Mouse (Mus musculus) MEL (cell line): ENCODE data around the gene Lama5. TPM values are rescaled to one million over a fixed set of nuclear protein-coding genes. Genes with fewer than 3 reads are reported as not detected.

Source experiments
- DNase-seq: peaks from one replicate; pipeline ENCODE4 v3.0.0; 2011; ENCODE audit warnings: low read depth, low spot score
- H3K27ac ChIP-seq: 2 replicates; pipeline ENCODE4 v1.5.1; 2012; ENCODE audit warnings: low read depth, mild to moderate bottlenecking, control low read depth, low read length, moderate library complexity; ENCODE audit not compliant: control insufficient read depth
- H3K27me3 ChIP-seq, 2 experiments: fragments of 150-350 bp in 1 of 2; sonication (generic) in 1 of 2; 2 replicates each; pipeline ENCODE4 v1.6.1; 2012; ENCODE audit warnings: low read length in 2 of 2, mild to moderate bottlenecking in 2 of 2, improper control_type of control experiment in 1 of 2, moderate library complexity in 1 of 2; ENCODE audit not compliant: insufficient read depth in 2 of 2, control insufficient read depth in 1 of 2
- H3K36me3 ChIP-seq, 2 experiments: 2 replicates each; pipeline ENCODE4 v1.6.1; 2012 to 2014; ENCODE audit warnings: low read length in 2 of 2, improper control_type of control experiment in 1 of 2, inconsistent platforms in 1 of 2, mild to moderate bottlenecking in 1 of 2; ENCODE audit not compliant: insufficient read depth in 2 of 2, control insufficient read depth in 1 of 2
- H3K4me1 ChIP-seq, 2 experiments: fragments of 150-350 bp in 1 of 2; sonication (generic) in 1 of 2; 2 replicates each; pipeline ENCODE4 v1.6.1; 2012; ENCODE audit warnings: low read length in 2 of 2, improper control_type of control experiment in 1 of 2, mild to moderate bottlenecking in 1 of 2; ENCODE audit not compliant: insufficient read depth in 2 of 2, control insufficient read depth in 1 of 2
- H3K4me3 ChIP-seq, 2 experiments: fragments of 150-350 bp in 1 of 2; sonication (generic) in 1 of 2; 2 replicates each; pipeline ENCODE4 v1.5.1; 2012; ENCODE audit warnings: low read depth in 2 of 2, low read length in 2 of 2, mild to moderate bottlenecking in 2 of 2, moderate library complexity in 2 of 2, control low read depth in 1 of 2, improper control_type of control experiment in 1 of 2; ENCODE audit not compliant: control insufficient read depth in 1 of 2, insufficient read depth in 1 of 2
- H3K79me2 ChIP-seq: 2 replicates; pipeline ENCODE4 v1.6.1; 2012; ENCODE audit warnings: mild to moderate bottlenecking, low read length, moderate library complexity; ENCODE audit not compliant: control insufficient read depth, poor library complexity, insufficient read depth
- H3K9ac ChIP-seq: 2 replicates; pipeline ENCODE4 v1.6.1; 2012; ENCODE audit warnings: low read depth, mild to moderate bottlenecking, control low read depth, low read length, moderate library complexity; ENCODE audit not compliant: control insufficient read depth, poor library complexity, severe bottlenecking
- H3K9me3 ChIP-seq: fragments of 150-350 bp; sonication (generic); replicated peaks from 2 replicates; pipeline ENCODE4 v1.6.1; 2012; ENCODE audit warnings: mild to moderate bottlenecking, low read length, improper control_type of control experiment, moderate library complexity; ENCODE audit not compliant: insufficient read depth
- BHLHE40 ChIP-seq: IDR thresholded peaks from 2 replicates; pipeline ENCODE4 v1.6.1; 2012; ENCODE audit warnings: low read depth, mild to moderate bottlenecking, inconsistent platforms, low read length, improper control_type of control experiment, borderline replicate concordance
- CHD1 ChIP-seq: IDR thresholded peaks from 2 replicates; pipeline ENCODE4 v1.6.1; 2012; ENCODE audit warnings: low read depth, mild to moderate bottlenecking, inconsistent platforms, low read length, improper control_type of control experiment
- CHD2 ChIP-seq: IDR thresholded peaks from 2 replicates; pipeline ENCODE4 v1.6.1; 2011; ENCODE audit warnings: low read length, improper control_type of control experiment
- CTCF ChIP-seq, 3 experiments: IDR thresholded peaks in 2 of 3; conservative IDR thresholded peaks in 1 of 3; 2 replicates each; pipeline ENCODE4 v1.5.1; 2011 to 2012; ENCODE audit warnings: low read length in 3 of 3, low read depth in 2 of 3, mild to moderate bottlenecking in 2 of 3, improper control_type of control experiment in 1 of 3, inconsistent platforms in 1 of 3, mixed read lengths in 1 of 3, moderate library complexity in 1 of 3; ENCODE audit not compliant: control insufficient read depth in 1 of 3, insufficient read depth in 1 of 3, poor library complexity in 1 of 3, severe bottlenecking in 1 of 3
- E2F4 ChIP-seq: IDR thresholded peaks from 2 replicates; pipeline ENCODE4 v1.6.1; 2011; ENCODE audit warnings: low read depth, low read length, improper control_type of control experiment, borderline replicate concordance
- GABPA ChIP-seq: IDR thresholded peaks from 2 replicates; pipeline ENCODE4 v1.6.1; 2012; ENCODE audit warnings: low read depth, mild to moderate bottlenecking, inconsistent platforms, low read length, improper control_type of control experiment, moderate library complexity
- GATA1 ChIP-seq: IDR thresholded peaks from 2 replicates; pipeline ENCODE4 v1.6.1; 2011; ENCODE audit warnings: low read depth, low read length, improper control_type of control experiment
- JUND ChIP-seq: IDR thresholded peaks from 2 replicates; pipeline ENCODE4 v1.6.1; 2011; ENCODE audit warnings: low read depth, mild to moderate bottlenecking, improper control_type of control experiment, low read length
- KAT2A ChIP-seq: conservative IDR thresholded peaks from 2 replicates; pipeline ENCODE4 v1.6.1; 2012; ENCODE audit warnings: low read depth, low read length, improper control_type of control experiment, inconsistent platforms
- MAFK ChIP-seq: IDR thresholded peaks from 2 replicates; pipeline ENCODE4 v1.6.1; 2011; ENCODE audit warnings: low read depth, mild to moderate bottlenecking, low read length, improper control_type of control experiment, borderline replicate concordance
- MAZ ChIP-seq: IDR thresholded peaks from 2 replicates; pipeline ENCODE4 v1.6.1; 2012; ENCODE audit warnings: low read depth, mild to moderate bottlenecking, inconsistent platforms, low read length, improper control_type of control experiment
- MXI1 ChIP-seq: IDR thresholded peaks from 2 replicates; pipeline ENCODE4 v1.6.1; 2011; ENCODE audit warnings: mild to moderate bottlenecking, low read depth, low read length, improper control_type of control experiment
- NELFE ChIP-seq: IDR thresholded peaks from 2 replicates; pipeline ENCODE4 v1.6.1; 2011; ENCODE audit warnings: low read depth, low read length, improper control_type of control experiment
- POLR2AphosphoS2 ChIP-seq: IDR thresholded peaks from 2 replicates; pipeline ENCODE4 v1.6.1; 2011; ENCODE audit warnings: low read length, improper control_type of control experiment
- SIN3A ChIP-seq: IDR thresholded peaks from 2 replicates; pipeline ENCODE4 v1.6.1; 2012; ENCODE audit warnings: low read length, improper control_type of control experiment, inconsistent platforms
- SMC3 ChIP-seq: IDR thresholded peaks from 2 replicates; pipeline ENCODE4 v1.6.1; 2011; ENCODE audit warnings: low read depth, low read length, improper control_type of control experiment
- TBP ChIP-seq: IDR thresholded peaks from 2 replicates; pipeline ENCODE4 v1.8.0; 2011; ENCODE audit warnings: low read depth, low read length, improper control_type of control experiment
- TCF12 ChIP-seq: IDR thresholded peaks from 2 replicates; pipeline ENCODE4 v1.6.1; 2014; ENCODE audit warnings: low read depth, mild to moderate bottlenecking, inconsistent platforms, low read length, improper control_type of control experiment, moderate library complexity
- ZC3H11A ChIP-seq: IDR thresholded peaks from 2 replicates; pipeline ENCODE4 v1.6.1; 2012; ENCODE audit warnings: low read depth, mild to moderate bottlenecking, inconsistent platforms, low read length, improper control_type of control experiment
- ZKSCAN1 ChIP-seq: IDR thresholded peaks from 2 replicates; pipeline ENCODE4 v1.6.1; 2012; ENCODE audit warnings: low read depth, mild to moderate bottlenecking, inconsistent platforms, low read length, improper control_type of control experiment, moderate library complexity
- polyA plus RNA-seq, 2 experiments: library from polyadenylated mRNA; stranded (reverse) in 1 of 2; unstranded in 1 of 2; fragments of >175 nt in 1 of 2; fragments of >200 nt in 1 of 2; gene quantifications; 2 replicates each; pipeline versions ENCODE4 v1.2.1 to v1.2.4; 2012; ENCODE audit warnings: low replicate concordance in 2 of 2, low read depth in 1 of 2; ENCODE audit not compliant: insufficient read length in 2 of 2, insufficient read depth in 1 of 2, missing spikeins in 1 of 2
- total RNA-seq: library from RNA; depleted of rRNA; stranded (reverse); fragments of 300-350 nt; gene quantifications from 2 replicates; pipeline ENCODE4 v1.2.3, GENCODE M21; 2012

Lama5 gene
- total and polyA plus RNA-seq, 3 experiments, result 6.1 to 14.6 TPM; not detected in 1

DNA sequence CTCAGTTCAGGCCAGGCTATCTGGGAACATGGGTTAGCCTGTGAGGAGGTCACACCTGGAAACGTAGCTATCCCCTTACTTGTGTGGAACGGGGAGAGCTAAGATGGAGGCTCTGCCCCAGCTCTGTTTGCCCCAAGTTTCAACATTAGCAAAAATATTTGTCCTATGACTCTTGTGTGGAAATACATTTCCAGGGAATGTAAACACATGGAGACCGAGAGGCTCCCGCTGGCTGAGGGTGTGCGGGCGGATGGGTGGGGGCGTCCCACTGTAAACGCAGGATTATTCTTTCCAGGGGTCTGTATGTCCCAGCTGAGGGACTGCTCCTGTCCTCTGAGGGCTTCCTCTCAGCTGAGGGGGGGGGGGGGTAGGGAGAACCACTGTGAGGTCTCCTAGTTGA is 8.7 kb upstream of the Lama5 start:
- no peak for DNase-seq
- Histone ChIP-seq H3K36me3 (peaks cover 0 to 24% of the 10 kb centered on the region in 2 experiments; a peak in 2 of 4 replicates), H3K27me3 (no peaks in the 10 kb centered on the region), H3K9ac (peak overlapping the region; percentile 21), H3K4me1 (peaks cover 9 to 33% of the 10 kb centered on the region in 2 experiments), H3K79me2 (no peaks in the 10 kb centered on the region), H3K27ac (peak overlapping the region; percentile 26), H3K4me3 (no peak overlapping the region), H3K9me3 (no peaks in the 10 kb centered on the region)
- TF ChIP-seq JUND (no peak), SMC3 (no peak), ZC3H11A (no peak), BHLHE40 (no peak), E2F4 (no peak), CTCF (IDR thresholded peaks at IDR 0.05 in 2 of 3, conservative IDR thresholded peaks at IDR 0.05 in 1 of 3; ENCODE audit: control insufficient read depth in 1 of 3, insufficient read depth in 1 of 3, low read depth in 2 of 3, low read length in 3 of 3, poor library complexity in 1 of 3, severe bottlenecking in 1 of 3) (no peak), CHD1 (no peak), MAFK (no peak), CHD2 (no peak), POLR2AphosphoS2 (no peak), ZKSCAN1 (no peak), SIN3A (no peak), MXI1 (no peak), TBP (no peak), GATA1 (no peak), TCF12 (no peak), NELFE (no peak), MAZ (no peak), KAT2A (no peak)

DNA sequence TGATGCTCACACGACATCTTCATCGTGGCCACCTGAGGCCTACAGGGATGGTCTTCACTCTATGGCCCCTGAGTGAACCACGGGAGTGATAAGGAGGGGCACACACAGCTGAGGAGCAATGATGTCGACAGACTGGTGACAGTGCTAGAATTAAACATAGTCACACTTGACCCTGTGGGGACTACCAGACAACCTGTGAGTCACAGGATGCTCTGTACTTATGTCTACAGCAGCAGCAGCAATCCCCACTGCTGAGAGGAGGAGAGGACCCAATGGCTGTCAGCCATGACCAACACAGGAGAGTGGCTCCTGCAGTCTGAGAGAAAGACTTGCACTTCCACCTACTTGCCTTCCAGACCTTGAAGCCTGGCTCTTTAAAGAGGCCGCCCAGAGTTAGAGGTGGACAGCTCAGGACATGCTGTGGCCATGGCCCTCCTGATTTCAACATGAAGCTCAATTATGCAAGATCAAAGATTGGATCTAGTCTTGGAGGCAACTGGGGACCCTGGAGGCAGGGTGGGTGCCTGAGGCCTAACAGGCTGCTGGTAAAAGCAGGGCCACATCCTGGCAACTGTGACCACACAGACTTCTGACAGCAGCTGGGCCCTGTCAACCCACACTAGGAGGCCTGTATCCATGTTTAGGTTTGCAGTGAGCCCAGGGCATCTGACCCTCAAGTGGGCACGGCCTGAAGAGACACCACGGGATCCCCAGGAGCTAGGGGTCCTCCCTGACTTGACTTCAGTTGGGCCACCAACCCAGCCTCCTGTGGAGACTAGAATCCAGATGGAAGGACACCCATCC is 7.6 kb upstream of the Lama5 start:
- no peak overlapping the region for H3K27ac ChIP-seq

More for the DNA sequence above, 7.6 kb upstream of the Lama5 start:
- Histone ChIP-seq H3K27me3 (no peaks in the 10 kb centered on the region), H3K36me3 (peaks cover 0 to 19% of the 10 kb centered on the region in 2 experiments; a peak in 2 of 4 replicates)
- no peak for TF ChIP-seq GABPA
- TF ChIP-seq, all 39 proteins: peak for 0
- Histone ChIP-seq H3K4me3 (no peak overlapping the region), H3K79me2 (no peaks in the 10 kb centered on the region), H3K4me1 (peaks cover 9 to 26% of the 10 kb centered on the region in 2 experiments), H3K9me3 (no peaks in the 10 kb centered on the region), H3K9ac (no peak overlapping the region)
- no peak for DNase-seq
